Mouse (Mus musculus) neural tube, embryonic 13.5 days (tissue): Measurements from ENCODE around the gene Usp8. TPM values are rescaled to one million over a fixed set of nuclear protein-coding genes. Genes with fewer than 3 reads are reported as not detected.
A peak's percentile ranks its signal among the peaks of the same experiment; 100 is the strongest.

ENCODE experiments used
- ATAC-seq: fragments of 200-750 bp; cut with Nextera tagmentation; 2 replicates; pipeline ENCODE4 v1.8.0; 2017; ENCODE audit warnings: low read depth, mild to moderate bottlenecking, moderate TSS enrichment, moderate library complexity
- H3K27ac ChIP-seq: fragments of 300-500 bp; sonication (generic); replicated peaks from 2 replicates; pipeline ENCODE4 v1.5.1; 2015; ENCODE audit warnings: moderate library complexity, mild to moderate bottlenecking, inconsistent platforms
- H3K27me3 ChIP-seq: fragments of 300-500 bp; sonication (generic); 2 replicates; pipeline ENCODE4 v1.6.1; 2015; ENCODE audit warnings: mild to moderate bottlenecking, inconsistent platforms
- H3K36me3 ChIP-seq: fragments of 300-500 bp; sonication (generic); 2 replicates; pipeline ENCODE4 v1.6.1; 2015; ENCODE audit warnings: mild to moderate bottlenecking, inconsistent platforms
- H3K4me1 ChIP-seq: fragments of 300-500 bp; sonication (generic); replicated peaks from 2 replicates; pipeline ENCODE4 v1.6.1; 2015; ENCODE audit warnings: inconsistent platforms
- H3K4me2 ChIP-seq: fragments of 300-500 bp; sonication (generic); 2 replicates; pipeline ENCODE4 v1.6.1; 2015; ENCODE audit warnings: inconsistent platforms, mild to moderate bottlenecking, moderate library complexity
- H3K4me3 ChIP-seq: fragments of 300-500 bp; sonication (generic); 2 replicates; pipeline ENCODE4 v1.5.1; 2015; ENCODE audit warnings: mild to moderate bottlenecking, inconsistent platforms
- H3K9ac ChIP-seq: fragments of 300-500 bp; sonication (generic); 2 replicates; pipeline ENCODE4 v1.6.1; 2015; ENCODE audit warnings: moderate library complexity, mild to moderate bottlenecking, inconsistent platforms
- H3K9me3 ChIP-seq: fragments of 300-500 bp; sonication (generic); 2 replicates; pipeline ENCODE4 v1.6.1; 2016; ENCODE audit warnings: inconsistent platforms
- WGBS: fragments of 180-500 bp; shearing (Covaris S2); methylation state at CpG from one replicate; pipeline ENCODE4 v1.1.7; 2015; 5-methylcytosine and 5-hydroxymethylcytosine counted together
- polyA plus RNA-seq: library from polyadenylated mRNA; unstranded; fragments of >200 nt; fragmentation: Nextera tagmentation; extraction: Ambion mirVana; gene quantifications from 2 replicates; pipeline ENCODE4 v1.2.1, GENCODE M21; 2015

Gene Usp8
- polyA plus RNA-seq, 1 experiment from 2014 or later: 31.5 TPM

- Histone ChIP-seq H3K9me3 (peaks cover 8% of the 10 kb centered on the region; the same call in 1 of the 2 replicates), H3K4me2 (no peak overlapping the region), H3K27me3 (no peaks in the 10 kb centered on the region), H3K27ac (no peak overlapping the region), H3K9ac (no peak overlapping the region), H3K4me3 (no peak overlapping the region), H3K4me1 (no peaks in the 10 kb centered on the region), H3K36me3 (peaks cover 37% of the 10 kb centered on the region)
- WGBS: 87% methylated on average over 1 of the region's 1 CpGs
- no peak for ATAC-seq
Observed at GRCm38 (mm10) chr2:126682937-126683336, 24.2 kb upstream of the Usp8 start.

GRCm38 (mm10) chr2:126691290-126691689 is 15.8 kb upstream of the Usp8 start:
- ATAC-seq: no peak
- no peaks in the 10 kb centered on the region for H3K4me1 ChIP-seq
- peaks cover 14% of the 10 kb centered on the region; the same call in 1 of the 2 replicates for H3K36me3 ChIP-seq
- no peaks in the 10 kb centered on the region for H3K9me3 ChIP-seq
- no peaks in the 10 kb centered on the region for H3K27me3 ChIP-seq
- 84% methylated on average over 3 of the region's 3 CpGs for WGBS
- H3K9ac ChIP-seq: no peak overlapping the region
- no peak overlapping the region for H3K4me3 ChIP-seq
- no peak overlapping the region for H3K4me2 ChIP-seq
- no peak overlapping the region for H3K27ac ChIP-seq

- Histone ChIP-seq H3K4me3 (no peak overlapping the region), H3K9ac (no peak overlapping the region), H3K27me3 (no peaks in the 10 kb centered on the region), H3K4me1 (no peaks in the 10 kb centered on the region), H3K27ac (no peak overlapping the region), H3K9me3 (no peaks in the 10 kb centered on the region), H3K36me3 (no peaks in the 10 kb centered on the region), H3K4me2 (no peak overlapping the region)
- 86% methylated on average over 6 of the region's 6 CpGs for WGBS
- ATAC-seq: no peak
Observed at GRCm38 (mm10) chr2:126695285-126695684, 11.8 kb upstream of the Usp8 start.

- Histone ChIP-seq H3K27me3 (peaks cover 20% of the 10 kb centered on the region), H3K4me2 (peak overlapping the region; percentile 74), H3K4me1 (peaks cover 16% of the 10 kb centered on the region), H3K36me3 (no peaks in the 10 kb centered on the region), H3K4me3 (peak overlapping the region; percentile 83), H3K27ac (peak overlapping the region; percentile 89), H3K9me3 (no peaks in the 10 kb centered on the region), H3K9ac (peak overlapping the region; percentile 93)
- ATAC-seq: peak; percentile 87
- 0% methylated on average over 23 of the region's 23 CpGs for WGBS
Observed at GRCm38 (mm10) chr2:126707438-126707779, 281 bp downstream of the Usp8 start.

DNA sequence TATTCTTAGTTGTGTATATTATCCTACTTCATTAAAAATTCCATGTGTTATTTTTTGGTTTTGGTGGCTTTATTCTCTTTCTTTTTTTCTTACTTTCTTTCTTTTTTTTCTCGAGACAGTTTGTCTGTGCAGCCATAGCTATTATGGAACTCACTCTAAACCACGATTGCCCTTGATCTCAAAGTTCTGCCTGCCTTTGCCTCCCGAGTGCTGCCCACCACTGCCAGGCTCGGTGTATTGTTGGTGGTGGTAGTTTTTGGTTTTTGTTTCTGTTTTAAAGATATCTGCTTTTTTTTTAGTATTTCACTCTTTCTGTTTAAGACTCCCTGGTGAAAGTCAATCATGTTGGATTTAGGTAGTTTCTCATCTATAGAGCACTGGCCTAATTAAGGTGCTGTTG is 1.2 kb downstream of the Usp8 start:
- Histone ChIP-seq H3K4me3 (peak overlapping the region; percentile 83), H3K27ac (no peak overlapping the region), H3K27me3 (peaks cover 19% of the 10 kb centered on the region), H3K36me3 (no peaks in the 10 kb centered on the region), H3K9ac (peak overlapping the region; percentile 93), H3K4me2 (peak overlapping the region; percentile 74), H3K9me3 (no peaks in the 10 kb centered on the region), H3K4me1 (peaks cover 16% of the 10 kb centered on the region)
- WGBS: 90% methylated on average over 4 of the region's 4 CpGs
- no peak for ATAC-seq

DNA sequence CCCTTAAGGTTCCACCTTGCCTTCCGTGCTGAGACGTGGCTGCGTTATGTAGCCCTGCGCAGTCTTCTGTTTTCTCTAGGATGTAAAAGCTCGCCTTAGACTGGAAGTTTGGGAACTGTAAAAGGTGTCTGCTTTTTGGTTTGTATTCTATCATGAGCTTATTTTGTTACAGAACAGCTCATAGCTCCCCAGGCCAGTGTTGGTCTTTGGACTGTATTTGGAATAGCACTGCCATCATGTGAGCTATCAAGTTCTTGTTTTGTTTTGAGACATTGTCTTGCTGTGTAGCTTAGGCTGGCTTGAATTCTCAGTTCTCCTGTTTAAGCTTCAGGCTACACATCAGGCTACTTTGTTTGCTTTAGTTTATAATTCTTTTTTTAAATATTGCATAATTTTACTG is 5.4 kb downstream of the Usp8 start:
- 95% methylated on average over 5 of the region's 5 CpGs for WGBS
- Histone ChIP-seq H3K27ac (no peak overlapping the region), H3K9me3 (no peaks in the 10 kb centered on the region), H3K9ac (no peak overlapping the region), H3K36me3 (no peaks in the 10 kb centered on the region), H3K4me1 (peaks cover 12% of the 10 kb centered on the region), H3K4me3 (no peak overlapping the region), H3K4me2 (no peak overlapping the region), H3K27me3 (no peaks in the 10 kb centered on the region)
- ATAC-seq: no peak

GRCm38 (mm10) chr2:126712950-126713349 is 5.8 kb downstream of the Usp8 start:
- Histone ChIP-seq H3K4me3 (no peak overlapping the region), H3K9ac (no peak overlapping the region), H3K36me3 (no peaks in the 10 kb centered on the region), H3K4me2 (no peak overlapping the region), H3K27me3 (no peaks in the 10 kb centered on the region), H3K4me1 (peaks cover 8% of the 10 kb centered on the region), H3K27ac (no peak overlapping the region), H3K9me3 (no peaks in the 10 kb centered on the region)
- no peak for ATAC-seq

DNA sequence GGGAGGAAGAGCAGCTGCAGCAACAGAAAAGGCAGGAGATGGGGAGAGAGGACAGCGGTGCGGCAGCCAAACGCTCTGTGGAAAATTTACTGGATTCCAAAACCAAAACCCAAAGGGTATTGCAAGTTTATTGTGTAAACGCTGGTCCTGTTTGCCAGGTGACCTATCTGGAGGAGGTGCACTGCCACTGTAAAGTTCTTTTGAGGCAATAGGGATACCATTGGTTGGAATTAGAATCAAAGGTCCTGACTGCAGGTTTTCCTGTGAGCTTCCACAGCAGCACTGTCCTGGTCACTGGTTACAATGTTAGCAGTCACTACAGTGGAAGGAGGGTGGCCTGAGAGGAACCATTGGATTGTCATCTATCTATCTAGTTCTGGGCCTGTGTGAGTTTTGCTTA is 22.1 kb downstream of the Usp8 start:
- H3K9ac ChIP-seq: no peak overlapping the region
- H3K27me3 ChIP-seq: no peaks in the 10 kb centered on the region
- 92% methylated on average over 4 of the region's 4 CpGs for WGBS
- H3K4me1 ChIP-seq: no peaks in the 10 kb centered on the region
- ATAC-seq: no peak
- H3K4me2 ChIP-seq: no peak overlapping the region
- peaks cover 61% of the 10 kb centered on the region for H3K36me3 ChIP-seq
- H3K9me3 ChIP-seq: no peaks in the 10 kb centered on the region
- no peak overlapping the region for H3K4me3 ChIP-seq
- no peak overlapping the region for H3K27ac ChIP-seq

DNA sequence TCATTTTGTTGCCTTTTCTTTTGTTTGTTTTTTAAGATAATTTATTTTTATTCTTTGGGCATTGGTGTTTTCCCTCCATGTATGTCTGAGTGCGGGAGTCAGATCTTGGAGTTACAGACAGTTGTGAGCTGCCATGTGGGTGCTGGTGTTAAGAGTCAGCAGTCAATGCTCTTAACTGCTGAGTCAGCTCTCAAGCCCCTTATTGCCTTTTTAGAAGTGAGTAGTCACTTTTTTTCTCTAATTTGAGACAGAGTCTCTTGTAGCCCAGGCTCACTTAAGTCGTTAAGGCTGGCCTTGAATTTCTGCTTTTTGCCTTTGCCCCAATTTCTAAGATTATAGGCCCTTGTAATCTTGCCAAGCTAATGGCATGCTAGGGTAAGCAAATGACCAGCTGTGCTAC is 23.4 kb downstream of the Usp8 start:
- no peaks in the 10 kb centered on the region for H3K9me3 ChIP-seq
- H3K27ac ChIP-seq: no peak overlapping the region
- no peak overlapping the region for H3K4me2 ChIP-seq
- 100% methylated on average over 2 of the region's 2 CpGs for WGBS
- H3K9ac ChIP-seq: no peak overlapping the region
- peaks cover 72% of the 10 kb centered on the region for H3K36me3 ChIP-seq
- H3K4me3 ChIP-seq: no peak overlapping the region
- H3K27me3 ChIP-seq: no peaks in the 10 kb centered on the region
- ATAC-seq: no peak
- no peaks in the 10 kb centered on the region for H3K4me1 ChIP-seq

DNA sequence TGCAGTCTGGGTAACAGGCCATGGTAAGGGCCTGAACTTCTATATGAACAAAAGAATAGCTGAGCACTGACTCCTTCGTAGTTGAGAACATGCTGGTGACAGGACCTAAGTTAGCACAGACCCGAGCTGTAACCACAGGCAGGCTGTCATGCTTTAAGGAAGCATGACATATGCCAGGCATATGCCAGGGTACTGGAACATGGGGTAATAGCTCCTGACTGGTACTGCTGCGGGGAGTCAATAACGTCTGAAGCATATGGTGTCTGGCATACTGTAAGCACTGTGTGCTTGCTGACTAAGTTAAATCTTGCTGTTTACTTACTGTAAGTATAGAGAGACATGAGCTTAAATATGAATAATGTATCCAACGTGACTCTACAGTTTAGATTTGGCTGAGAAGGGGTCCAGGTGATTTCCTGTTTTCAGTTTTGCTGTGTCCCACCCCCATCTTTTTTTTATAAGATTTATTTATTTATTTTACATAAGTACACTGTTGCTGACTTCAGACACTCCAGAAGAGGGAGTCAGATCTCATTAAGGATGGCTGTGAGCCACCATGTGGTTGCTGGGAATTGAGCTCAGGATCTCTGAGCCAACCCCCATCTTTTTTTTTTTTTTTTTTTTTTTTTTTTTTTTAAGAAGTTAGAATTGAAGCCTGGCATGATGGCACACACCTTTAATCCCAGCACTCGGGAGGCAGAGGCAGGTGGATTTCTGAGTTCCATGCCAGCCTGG is 28.4 kb downstream of the Usp8 start:
- Histone ChIP-seq H3K27me3 (no peaks in the 10 kb centered on the region), H3K4me2 (no peak overlapping the region), H3K9me3 (no peaks in the 10 kb centered on the region), H3K9ac (no peak overlapping the region), H3K36me3 (peaks cover 83% of the 10 kb centered on the region), H3K4me1 (no peaks in the 10 kb centered on the region), H3K4me3 (no peak overlapping the region), H3K27ac (no peak overlapping the region)
- 94% methylated on average over 6 of the region's 6 CpGs for WGBS
- no peak for ATAC-seq

GRCm38 (mm10) chr2:126740314-126740713 is 33.2 kb downstream of the Usp8 start:
- no peaks in the 10 kb centered on the region for H3K9me3 ChIP-seq
- H3K4me3 ChIP-seq: no peak overlapping the region
- H3K27ac ChIP-seq: no peak overlapping the region
- H3K4me1 ChIP-seq: no peaks in the 10 kb centered on the region
- 81% methylated on average over 2 of the region's 2 CpGs for WGBS
- peaks cover 75% of the 10 kb centered on the region for H3K36me3 ChIP-seq
- no peak for ATAC-seq
- no peak overlapping the region for H3K9ac ChIP-seq
- no peak overlapping the region for H3K4me2 ChIP-seq
- no peaks in the 10 kb centered on the region for H3K27me3 ChIP-seq

GRCm38 (mm10) chr2:126743389-126743788 is 36.3 kb downstream of the Usp8 start:
- Histone ChIP-seq H3K9ac (no peak overlapping the region), H3K27me3 (no peaks in the 10 kb centered on the region), H3K4me1 (no peaks in the 10 kb centered on the region), H3K27ac (no peak overlapping the region), H3K36me3 (peaks cover 82% of the 10 kb centered on the region), H3K4me3 (no peak overlapping the region), H3K9me3 (no peaks in the 10 kb centered on the region), H3K4me2 (no peak overlapping the region)
- no peak for ATAC-seq
- 94% methylated on average over 5 of the region's 5 CpGs for WGBS

- no peaks in the 10 kb centered on the region for H3K27me3 ChIP-seq
- 95% methylated on average over 6 of the region's 6 CpGs for WGBS
- H3K9ac ChIP-seq: no peak overlapping the region
- H3K9me3 ChIP-seq: no peaks in the 10 kb centered on the region
- peaks cover 92% of the 10 kb centered on the region for H3K36me3 ChIP-seq
- H3K4me2 ChIP-seq: no peak overlapping the region
- H3K4me3 ChIP-seq: no peak overlapping the region
- H3K27ac ChIP-seq: no peak overlapping the region
- ATAC-seq: no peak
- H3K4me1 ChIP-seq: no peaks in the 10 kb centered on the region
Observed at GRCm38 (mm10) chr2:126755664-126756063, 48.5 kb downstream of the Usp8 start.
